In genomic region chr13:59728378-59729093, GRCm38 (mm10) we compare ENCODE assay signal across 8 mouse cellular contexts. TPM values are rescaled to one million over a fixed set of nuclear protein-coding genes. Genes with fewer than 3 reads are reported as not detected.
DNase-seq lines count a peak whose midpoint lies in the region; ATAC-seq and TF ChIP-seq lines count a peak whose summit lies in the region.

No protein-coding gene starts in this region.

- no peaks in the 10 kb centered on the region for H3K36me3 ChIP-seq in embryonic facial prominence, embryonic 12.5 days
- no peaks in the 10 kb centered on the region for H3K36me3 ChIP-seq in heart, adult 2 months (ENCODE audit: control insufficient read depth, insufficient read depth, low read length)
- H3K36me3 ChIP-seq in kidney, adult 2 months (ENCODE audit: control insufficient read depth, insufficient read depth, low read length) = no peaks in the 10 kb centered on the region
- no peaks in the 10 kb centered on the region for H3K36me3 ChIP-seq in limb, embryonic 11.5 days (ENCODE audit: control insufficient read depth, insufficient read depth, low read length)
- H3K36me3 ChIP-seq in midbrain, embryonic 15.5 days (replicated peaks) = no peaks in the 10 kb centered on the region
- H3K36me3 ChIP-seq in spleen, adult 2 months (ENCODE audit: control insufficient read depth, insufficient read depth, low read length) = no peaks in the 10 kb centered on the region

- peak; percentile 89 for TF ChIP-seq EP300 in heart, adult 2 months (IDR thresholded peaks at IDR 0.05; ENCODE audit: insufficient read depth, low read depth, low read length)

- no peak overlapping the region for H3K27ac ChIP-seq in embryonic facial prominence, embryonic 12.5 days
- no peak overlapping the region for H3K27ac ChIP-seq in heart, adult 2 months
- no peak overlapping the region for H3K27ac ChIP-seq in kidney, adult 2 months (ENCODE audit: insufficient read depth, low read depth, low read length)
- H3K27ac ChIP-seq in limb, embryonic 11.5 days (replicated peaks; ENCODE audit: low read depth, low read length) = no peak overlapping the region
- H3K27ac ChIP-seq in midbrain, embryonic 15.5 days = no peak overlapping the region
- no peak overlapping the region for H3K27ac ChIP-seq in spleen, adult 2 months (ENCODE audit: insufficient read depth, low read length)

- WGBS in embryonic facial prominence, embryonic 12.5 days = 31% methylated on average over 7 of the region's 7 CpGs
- WGBS in heart, adult 2 months = 14% methylated on average over 7 of the region's 7 CpGs
- 26% methylated on average over 7 of the region's 7 CpGs for whole genome bisulfite sequencing in kidney, adult 2 months
- WGBS in limb, embryonic 11.5 days = 34% methylated on average over 7 of the region's 7 CpGs
- 34% methylated on average over 7 of the region's 7 CpGs for WGBS in midbrain, embryonic 15.5 days
- 24% methylated on average over 7 of the region's 7 CpGs for WGBS in spleen, adult 2 months

- no peak for TF ChIP-seq POLR2A in heart, adult 2 months (IDR thresholded peaks at IDR 0.05; ENCODE audit: insufficient read depth, low read depth, low read length)
- no peak for TF ChIP-seq POLR2A in kidney, adult 2 months (IDR thresholded peaks at IDR 0.05; ENCODE audit: low read depth, low read length)
- TF ChIP-seq POLR2A in spleen, adult 2 months (IDR thresholded peaks at IDR 0.05; ENCODE audit: low read depth, low read length) = no peak

- H3K4me3 ChIP-seq in embryonic facial prominence, embryonic 12.5 days = no peak overlapping the region
- H3K4me3 ChIP-seq in heart, adult 2 months = no peak overlapping the region
- H3K4me3 ChIP-seq in kidney, adult 2 months (ENCODE audit: insufficient read depth, low read depth, low read length) = no peak overlapping the region
- no peak overlapping the region for H3K4me3 ChIP-seq in limb, embryonic 11.5 days (ENCODE audit: low read depth, low read length)
- no peak overlapping the region for H3K4me3 ChIP-seq in midbrain, embryonic 15.5 days
- no peak overlapping the region for H3K4me3 ChIP-seq in spleen, adult 2 months (ENCODE audit: extremely low read depth, insufficient read depth, insufficient read length)

- H3K4me2 ChIP-seq in embryonic facial prominence, embryonic 12.5 days (replicated peaks) = no peak overlapping the region
- no peak overlapping the region for H3K4me2 ChIP-seq in limb, embryonic 11.5 days (ENCODE audit: low read depth, severe bottlenecking)
- no peak overlapping the region for H3K4me2 ChIP-seq in midbrain, embryonic 15.5 days

- intact Hi-C loops in heart, adult 2 months (cut with DNase I) = loop anchor here (5.0 kb wide), 4 partner anchors 81 to 1091 kb away; no protein-coding TSS in a partner anchor

- no peak; the same call in 1 of the 2 replicates for TF ChIP-seq CTCF in heart, adult 2 months (IDR thresholded peaks at IDR 0.05)
- peak; percentile 94 for TF ChIP-seq CTCF in kidney, adult 2 months (conservative IDR thresholded peaks at IDR 0.05; ENCODE audit: insufficient read depth, insufficient read length, low read depth, low read length)
- peak; percentile 93 for TF ChIP-seq CTCF in spleen, adult 2 months (IDR thresholded peaks at IDR 0.05; ENCODE audit: extremely low read depth, insufficient read depth, insufficient read length, insufficient replicate concordance)

- H3K9ac ChIP-seq in embryonic facial prominence, embryonic 12.5 days = peak overlapping the region; percentile 1; the same call in 1 of the 2 replicates
- no peak overlapping the region for H3K9ac ChIP-seq in heart, adult 2 months (ENCODE audit: low read depth, low read length)
- H3K9ac ChIP-seq in limb, embryonic 11.5 days (ENCODE audit: low read length) = no peak overlapping the region
- H3K9ac ChIP-seq in midbrain, embryonic 15.5 days = no peak overlapping the region

- DNase-seq in 3T3-L1 (ENCODE audit: low read depth, low spot score) = peak; percentile 74
- peak; percentile 72 for DNase-seq in adrenal gland, postnatal 25 days
- peak; percentile 77 to 79 for DNase-seq in heart, adult 2 months
- DNase-seq in kidney, adult 2 months = peak; percentile 79
- peak; percentile 87 for DNase-seq in limb, embryonic 11.5 days (ENCODE audit: low spot score)
- peak; percentile 57 to 76 for DNase-seq in spleen, adult 2 months (ENCODE audit: low read depth in 1 of 2, low spot score in 2 of 2)

- H3K4me1 ChIP-seq in embryonic facial prominence, embryonic 12.5 days = no peaks in the 10 kb centered on the region
- H3K4me1 ChIP-seq in heart, adult 2 months (ENCODE audit: control insufficient read depth, insufficient read depth, low read length) = no peaks in the 10 kb centered on the region
- no peaks in the 10 kb centered on the region for H3K4me1 ChIP-seq in kidney, adult 2 months (ENCODE audit: control insufficient read depth, insufficient read depth, low read length)
- no peaks in the 10 kb centered on the region for H3K4me1 ChIP-seq in limb, embryonic 11.5 days (ENCODE audit: control insufficient read depth, insufficient read depth, low read length)
- 0 out of 2 replicates have a peak, but pooled peaks cover 4% of the 10 kb centered on the region for H3K4me1 ChIP-seq in midbrain, embryonic 15.5 days
- H3K4me1 ChIP-seq in spleen, adult 2 months (ENCODE audit: control insufficient read depth, insufficient read depth, insufficient read length) = no peaks in the 10 kb centered on the region

- 0 out of 2 replicates have a peak, but pooled peaks cover 3% of the 10 kb centered on the region for H3K27me3 ChIP-seq in embryonic facial prominence, embryonic 12.5 days
- no peaks in the 10 kb centered on the region for H3K27me3 ChIP-seq in heart, adult 2 months (ENCODE audit: control insufficient read depth, insufficient read depth, low read length)
- H3K27me3 ChIP-seq in kidney, adult 2 months (replicated peaks; ENCODE audit: control insufficient read depth, insufficient read depth, low read length) = no peaks in the 10 kb centered on the region
- H3K27me3 ChIP-seq in limb, embryonic 11.5 days (ENCODE audit: control insufficient read depth, insufficient read depth, low read length) = no peaks in the 10 kb centered on the region
- H3K27me3 ChIP-seq in midbrain, embryonic 15.5 days (replicated peaks) = no peaks in the 10 kb centered on the region
- H3K27me3 ChIP-seq in spleen, adult 2 months (ENCODE audit: control insufficient read depth, insufficient read depth, low read length) = no peaks in the 10 kb centered on the region

- peak; percentile 75 for ATAC-seq in embryonic facial prominence, embryonic 12.5 days (ENCODE audit: insufficient number of reproducible peaks, insufficient read depth, low FRiP score, low TSS enrichment)
- no peak for ATAC-seq in limb, embryonic 11.5 days (ENCODE audit: insufficient number of reproducible peaks, low FRiP score, low TSS enrichment, low read depth)
- ATAC-seq in midbrain, embryonic 15.5 days (replicated peaks) = peak; percentile 84

- H3K79me2 ChIP-seq in heart, adult 2 months (replicated peaks; ENCODE audit: control insufficient read depth, insufficient read depth, low read length) = no peaks in the 10 kb centered on the region

- H3K9me3 ChIP-seq in embryonic facial prominence, embryonic 12.5 days = no peaks in the 10 kb centered on the region
- H3K9me3 ChIP-seq in limb, embryonic 11.5 days (ENCODE audit: control insufficient read depth, low read length) = no peaks in the 10 kb centered on the region
- H3K9me3 ChIP-seq in midbrain, embryonic 15.5 days = no peaks in the 10 kb centered on the region

RNA-seq across cellular contexts. Expression of gene Spata31d1d, which starts 3.0 kb away (rescaled TPM):
- total RNA-seq in adrenal gland, postnatal 25 days (2021) = not detected in 2 replicates
- not detected in 2 replicates for polyA plus RNA-seq in embryonic facial prominence, embryonic 12.5 days (2016; fragmentation: Nextera tagmentation; extraction: Ambion mirVana)
- total RNA-seq in heart, adult 2 months (2021) = not detected
- 0.04 and 0.06 TPM in 2 replicates for polyA plus RNA-seq in heart, adult 2 months (2012; rRNA removed)
- polyA plus RNA-seq in kidney, adult 2 months (2012; rRNA removed) = 0.05 TPM in 1 of 2 replicates, not detected in the other
- polyA plus RNA-seq in limb, embryonic 11.5 days (2014; fragmentation: Nextera tagmentation; extraction: Ambion mirVana) = not detected in 2 replicates
- not detected in 2 replicates for polyA plus RNA-seq in midbrain, embryonic 15.5 days (2015; fragmentation: Nextera tagmentation; extraction: Ambion mirVana)
- not detected in 2 replicates for polyA plus RNA-seq in spleen, adult 2 months (2012; rRNA removed)

RNA-seq across cellular contexts. Expression of gene Spata31d1b, which starts 16.5 kb away (rescaled TPM):
- total RNA-seq in adrenal gland, postnatal 25 days (2021) = not detected in 2 replicates
- polyA plus RNA-seq in embryonic facial prominence, embryonic 12.5 days (2016; fragmentation: Nextera tagmentation; extraction: Ambion mirVana) = not detected in 2 replicates
- total RNA-seq in heart, adult 2 months (2021) = not detected
- polyA plus RNA-seq in heart, adult 2 months (2012; rRNA removed) = 0.03 and 0.04 TPM in 2 replicates
- 0.03 TPM in 2 replicates for polyA plus RNA-seq in kidney, adult 2 months (2012; rRNA removed)
- polyA plus RNA-seq in limb, embryonic 11.5 days (2014; fragmentation: Nextera tagmentation; extraction: Ambion mirVana) = not detected in 2 replicates
- not detected in 2 replicates for polyA plus RNA-seq in midbrain, embryonic 15.5 days (2015; fragmentation: Nextera tagmentation; extraction: Ambion mirVana)
- not detected in 2 replicates for polyA plus RNA-seq in spleen, adult 2 months (2012; rRNA removed)

RNA-seq across cellular contexts. Expression of gene 1700014D04Rik, which starts 18.0 kb away (rescaled TPM):
- not detected in 2 replicates for total RNA-seq in adrenal gland, postnatal 25 days (2021)
- polyA plus RNA-seq in embryonic facial prominence, embryonic 12.5 days (2016; fragmentation: Nextera tagmentation; extraction: Ambion mirVana) = 0.32 TPM in 1 of 2 replicates, not detected in the other
- total RNA-seq in heart, adult 2 months (2021) = not detected
- polyA plus RNA-seq in heart, adult 2 months (2012; rRNA removed) = 0.09 TPM in 1 of 2 replicates, not detected in the other
- polyA plus RNA-seq in kidney, adult 2 months (2012; rRNA removed) = 0.09 TPM in 1 of 2 replicates, not detected in the other
- polyA plus RNA-seq in limb, embryonic 11.5 days (2014; fragmentation: Nextera tagmentation; extraction: Ambion mirVana) = 0.58 TPM in 1 of 2 replicates, not detected in the other
- polyA plus RNA-seq in midbrain, embryonic 15.5 days (2015; fragmentation: Nextera tagmentation; extraction: Ambion mirVana) = 0.14 and 0.27 TPM in 2 replicates
- polyA plus RNA-seq in spleen, adult 2 months (2012; rRNA removed) = 0.06 TPM in 1 of 2 replicates, not detected in the other

RNA-seq across cellular contexts. Expression of gene Spata31d1a, which starts 18.4 kb away (rescaled TPM):
- not detected in 2 replicates for total RNA-seq in adrenal gland, postnatal 25 days (2021)
- 0.51 TPM in 1 of 2 replicates, not detected in the other for polyA plus RNA-seq in embryonic facial prominence, embryonic 12.5 days (2016; fragmentation: Nextera tagmentation; extraction: Ambion mirVana)
- total RNA-seq in heart, adult 2 months (2021) = not detected
- 0.09 and 0.14 TPM in 2 replicates for polyA plus RNA-seq in heart, adult 2 months (2012; rRNA removed)
- not detected in 2 replicates for polyA plus RNA-seq in kidney, adult 2 months (2012; rRNA removed)
- 0.03 TPM in 1 of 2 replicates, not detected in the other for polyA plus RNA-seq in limb, embryonic 11.5 days (2014; fragmentation: Nextera tagmentation; extraction: Ambion mirVana)
- 0.17 and 0.26 TPM in 2 replicates for polyA plus RNA-seq in midbrain, embryonic 15.5 days (2015; fragmentation: Nextera tagmentation; extraction: Ambion mirVana)
- polyA plus RNA-seq in spleen, adult 2 months (2012; rRNA removed) = not detected in 2 replicates

RNA-seq across cellular contexts. Expression of gene 4921517D22Rik, which starts 34.6 kb away (rescaled TPM):
- not detected in 2 replicates for total RNA-seq in adrenal gland, postnatal 25 days (2021)
- not detected in 2 replicates for polyA plus RNA-seq in embryonic facial prominence, embryonic 12.5 days (2016; fragmentation: Nextera tagmentation; extraction: Ambion mirVana)
- total RNA-seq in heart, adult 2 months (2021) = not detected
- polyA plus RNA-seq in heart, adult 2 months (2012; rRNA removed) = not detected in 2 replicates
- not detected in 2 replicates for polyA plus RNA-seq in kidney, adult 2 months (2012; rRNA removed)
- polyA plus RNA-seq in limb, embryonic 11.5 days (2014; fragmentation: Nextera tagmentation; extraction: Ambion mirVana) = not detected in 2 replicates
- polyA plus RNA-seq in midbrain, embryonic 15.5 days (2015; fragmentation: Nextera tagmentation; extraction: Ambion mirVana) = not detected in 2 replicates
- polyA plus RNA-seq in spleen, adult 2 months (2012; rRNA removed) = not detected in 2 replicates
